Mouse (Mus musculus): ENCODE measurements around the gene Ube2d1.
A peak's percentile ranks its signal among the peaks of the same experiment; 100 is the strongest.

Ube2d1 gene

DNA sequence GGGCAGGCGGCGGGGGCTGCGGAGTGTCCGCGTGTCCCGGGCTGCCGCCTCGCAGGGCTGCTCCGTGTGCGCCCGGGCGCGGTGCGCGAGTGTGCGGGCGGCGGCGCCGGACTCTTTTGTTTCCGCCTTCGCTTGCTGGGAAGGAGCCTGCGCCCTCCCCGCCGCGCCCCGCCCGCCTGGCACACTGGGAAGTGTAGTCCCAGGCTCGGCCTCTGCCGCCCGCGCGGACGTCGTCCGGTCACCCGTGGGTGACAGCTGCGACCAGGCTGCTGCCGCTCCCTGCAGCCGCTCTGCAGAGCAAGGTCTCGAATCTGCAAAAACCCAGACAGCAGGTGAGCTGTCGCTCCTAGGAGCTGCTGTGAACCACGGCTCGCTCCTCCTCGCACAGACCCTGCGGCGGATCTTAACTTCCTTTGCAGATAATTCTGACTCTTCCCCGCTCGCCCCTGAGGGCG is at the start of gene Ube2d1:
Gene Ube2d1 (minus strand): TSS at position 137 of the 455 bp plus-strand sequence.
- DNase-seq: peak; percentile 96 to 97

DNA sequence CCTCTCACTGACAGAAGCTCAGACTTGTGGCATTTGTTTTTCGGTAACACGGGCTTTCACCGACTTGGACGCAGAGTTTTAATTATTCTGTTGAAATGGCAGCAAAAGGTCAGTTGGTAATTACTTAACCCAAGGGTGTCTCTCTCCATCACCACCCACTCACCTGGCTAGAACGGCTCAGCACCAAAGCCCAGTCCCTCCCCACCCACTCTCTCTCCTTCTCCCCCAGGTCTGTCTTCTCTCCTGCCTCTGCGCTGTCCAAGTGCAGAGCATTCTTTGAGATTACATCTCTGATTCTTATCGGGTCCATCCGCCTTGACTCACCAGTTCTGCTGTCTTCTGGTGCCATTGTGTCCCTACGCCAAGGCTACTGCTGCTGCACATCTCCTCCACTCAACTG is 47.8 kb upstream of the Ube2d1 start:
- DNase-seq: no peak

GRCm38 (mm10) chr10:71332376-71332775 is 47.3 kb upstream of the Ube2d1 start:
- DNase-seq: no peak

GRCm38 (mm10) chr10:71331908-71332307 is 46.8 kb upstream of the Ube2d1 start:
- DNase-seq: no peak

- no peak for DNase-seq
Observed at GRCm38 (mm10) chr10:71330070-71330469, 45.0 kb upstream of the Ube2d1 start.

- no peak for DNase-seq
Observed at GRCm38 (mm10) chr10:71329295-71329694, 44.2 kb upstream of the Ube2d1 start.

DNA sequence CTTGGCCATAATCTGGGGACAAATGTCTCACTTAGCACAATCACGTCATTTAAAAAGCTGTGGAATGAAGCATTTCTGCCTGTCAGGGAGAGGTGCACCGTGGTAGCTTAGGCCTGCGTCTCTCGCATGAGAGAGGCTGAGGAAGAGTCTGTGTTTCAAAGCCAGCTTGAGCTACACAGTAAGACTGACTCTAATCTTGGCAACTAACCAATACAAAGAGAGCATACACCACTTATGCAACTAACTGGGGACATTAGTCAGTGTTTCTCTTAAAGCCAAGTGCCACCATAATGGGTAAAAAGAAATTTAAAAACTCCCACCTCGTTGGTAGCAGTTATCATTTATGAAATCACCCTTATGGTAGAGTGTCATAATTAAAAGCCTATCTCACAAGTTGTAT is 43.8 kb upstream of the Ube2d1 start:
- no peak for DNase-seq

DNA sequence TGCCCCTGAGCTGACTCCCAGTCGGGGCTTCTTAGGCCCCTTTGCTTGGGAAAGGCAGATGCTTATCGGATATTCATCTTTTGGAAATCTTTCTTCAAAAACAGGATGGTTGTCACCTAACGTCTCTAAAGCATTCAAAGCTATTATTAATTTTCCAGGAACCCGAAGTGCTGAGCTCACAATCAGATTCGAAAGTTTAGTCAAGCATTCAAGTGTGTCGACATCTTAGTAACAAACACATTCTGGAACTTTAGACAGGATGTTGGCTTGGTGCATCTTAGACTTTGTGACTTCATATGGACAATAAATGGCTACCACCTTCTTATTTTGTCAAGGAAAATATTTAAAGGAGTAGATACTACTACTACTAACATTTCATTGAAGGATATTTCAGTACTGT is 43.3 kb upstream of the Ube2d1 start:
- DNase-seq: no peak

GRCm38 (mm10) chr10:71327386-71327785 is 42.3 kb upstream of the Ube2d1 start:
- no peak for DNase-seq

DNA sequence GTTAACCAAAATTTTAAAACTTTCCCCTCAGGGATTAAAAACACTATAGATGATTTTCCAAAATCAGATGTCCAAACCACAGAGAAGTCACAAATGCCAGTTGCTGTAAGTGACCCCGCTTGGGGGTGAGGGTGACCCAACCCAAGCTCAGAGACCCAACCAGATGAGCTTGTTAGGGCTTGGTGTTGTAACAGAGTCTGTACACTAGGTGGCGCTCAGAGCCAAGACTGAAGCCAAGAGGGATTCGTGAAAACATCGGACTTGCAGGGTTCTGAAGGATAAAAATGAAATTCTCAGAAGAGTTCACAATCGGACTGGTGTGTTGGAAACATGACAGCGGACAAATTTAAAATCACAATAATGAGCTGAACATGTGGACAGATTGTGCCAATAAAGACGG is 41.7 kb upstream of the Ube2d1 start:
- DNase-seq: peak; percentile 84 to 88

- DNase-seq: no peak
Observed at GRCm38 (mm10) chr10:71326123-71326522, 41.1 kb upstream of the Ube2d1 start.

DNA sequence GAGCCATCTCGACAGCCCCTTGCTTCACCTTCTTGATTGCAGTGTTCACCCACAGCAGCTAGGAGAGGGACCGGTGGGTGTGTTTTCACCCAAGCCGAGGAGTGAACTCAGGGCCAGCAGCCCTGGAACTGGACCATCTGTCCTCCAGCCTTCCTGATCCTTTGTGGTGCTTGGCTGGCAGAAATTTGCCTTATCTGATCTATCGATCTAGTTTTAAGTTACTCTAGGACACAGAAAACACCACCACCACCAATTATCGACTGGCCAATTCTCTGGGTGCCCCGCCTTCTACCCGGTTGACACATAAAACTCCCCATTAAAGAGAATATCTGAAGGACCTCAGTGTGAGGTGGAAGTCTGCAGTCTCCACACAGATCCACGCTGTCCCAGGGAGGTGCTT is 38.6 kb upstream of the Ube2d1 start:
- DNase-seq: peak; percentile 26 to 27

- peak in 1 of 2 experiments; percentile 22 for DNase-seq
Observed at GRCm38 (mm10) chr10:71316497-71316896, 31.4 kb upstream of the Ube2d1 start.

DNA sequence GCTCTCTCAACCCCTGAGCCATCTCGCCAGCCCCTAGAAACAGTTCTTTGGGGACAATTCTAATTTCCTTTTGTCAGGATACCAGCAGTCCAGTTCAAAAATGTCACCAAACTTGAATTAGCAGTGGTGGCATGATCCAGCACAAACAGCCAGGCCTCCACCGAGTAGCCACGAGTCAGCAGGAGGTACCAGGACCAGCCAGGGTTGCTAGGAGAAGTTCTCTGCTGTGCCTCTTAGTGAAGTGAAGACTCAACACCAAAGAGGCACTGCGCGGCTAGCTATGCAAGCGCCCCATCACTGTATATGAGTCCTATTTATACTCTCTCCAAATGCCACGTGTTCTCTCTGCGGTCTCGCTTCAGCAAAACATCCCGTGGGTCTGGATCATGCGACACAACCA is 31.0 kb upstream of the Ube2d1 start:
- DNase-seq: peak; percentile 46 to 55

DNA sequence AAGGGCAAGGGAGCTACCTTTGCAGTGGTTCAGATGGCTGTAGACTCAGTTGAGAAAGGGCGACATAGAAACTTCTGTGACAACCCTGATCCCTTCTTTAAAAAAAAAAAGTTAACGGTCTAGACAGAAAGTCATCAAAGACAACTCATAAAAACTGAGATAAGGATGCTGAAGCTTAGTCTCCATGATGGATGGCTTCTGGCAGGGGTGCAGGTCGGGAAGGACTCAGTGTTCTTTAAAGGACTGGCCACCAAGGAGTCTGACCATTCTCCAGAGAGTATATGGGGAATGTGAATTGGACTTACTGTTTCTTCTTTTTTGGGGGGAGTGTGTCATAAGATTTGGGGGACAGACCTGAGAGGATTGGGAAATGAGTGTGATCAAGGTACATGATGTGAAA is 29.5 kb upstream of the Ube2d1 start:
- DNase-seq: no peak

- DNase-seq: no peak
Observed at GRCm38 (mm10) chr10:71310288-71310687, 25.2 kb upstream of the Ube2d1 start.

GRCm38 (mm10) chr10:71308199-71308598 is 23.1 kb upstream of the Ube2d1 start:
- DNase-seq: no peak

GRCm38 (mm10) chr10:71306759-71307158 is 21.7 kb upstream of the Ube2d1 start:
- no peak for DNase-seq

- DNase-seq: peak; percentile 62 to 75
Observed at GRCm38 (mm10) chr10:71306190-71306589, 21.1 kb upstream of the Ube2d1 start.

- DNase-seq: peak; percentile 23 to 40
Observed at GRCm38 (mm10) chr10:71302490-71302889, 17.4 kb upstream of the Ube2d1 start.

DNA sequence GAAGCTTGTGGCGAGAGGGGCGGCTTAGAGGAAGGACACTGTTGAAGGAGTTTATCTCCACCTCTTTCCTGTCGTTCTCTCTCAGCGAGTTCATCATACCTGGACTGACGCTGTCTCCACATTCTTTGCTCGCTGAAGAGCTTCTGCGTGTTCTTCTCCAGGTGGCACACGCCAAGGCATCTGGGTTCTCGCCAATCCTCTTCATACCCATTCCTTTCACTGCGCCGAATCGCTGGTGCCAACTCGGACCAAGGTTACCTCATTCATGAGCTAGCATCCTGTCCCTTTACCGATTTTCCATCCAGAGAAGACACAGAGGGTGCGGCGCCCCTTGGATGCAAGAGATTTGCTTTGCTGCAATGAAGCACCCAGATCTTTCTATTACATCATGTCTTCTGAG is 15.1 kb upstream of the Ube2d1 start:
- DNase-seq: peak; percentile 52 to 54

DNA sequence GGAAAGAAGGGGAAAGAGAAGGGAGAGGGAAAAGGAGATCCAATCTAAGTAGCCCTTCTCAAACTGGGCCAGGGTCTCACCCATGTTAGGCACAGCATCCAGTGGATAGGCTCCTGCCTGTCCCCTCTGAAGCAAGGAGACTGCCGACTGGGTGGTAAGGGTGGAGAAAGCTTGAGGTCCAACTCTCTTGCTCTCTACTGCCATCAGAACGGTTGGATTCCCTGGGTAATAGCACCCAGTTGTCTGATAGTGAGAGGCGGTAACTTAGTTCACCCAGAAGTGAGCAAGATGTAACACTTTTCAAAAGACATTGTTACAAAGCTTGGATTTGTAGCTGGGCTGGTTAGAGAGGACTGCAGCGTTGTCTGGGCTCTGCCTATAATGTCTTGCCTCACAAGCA is 8.2 kb upstream of the Ube2d1 start:
- DNase-seq: no peak

DNA sequence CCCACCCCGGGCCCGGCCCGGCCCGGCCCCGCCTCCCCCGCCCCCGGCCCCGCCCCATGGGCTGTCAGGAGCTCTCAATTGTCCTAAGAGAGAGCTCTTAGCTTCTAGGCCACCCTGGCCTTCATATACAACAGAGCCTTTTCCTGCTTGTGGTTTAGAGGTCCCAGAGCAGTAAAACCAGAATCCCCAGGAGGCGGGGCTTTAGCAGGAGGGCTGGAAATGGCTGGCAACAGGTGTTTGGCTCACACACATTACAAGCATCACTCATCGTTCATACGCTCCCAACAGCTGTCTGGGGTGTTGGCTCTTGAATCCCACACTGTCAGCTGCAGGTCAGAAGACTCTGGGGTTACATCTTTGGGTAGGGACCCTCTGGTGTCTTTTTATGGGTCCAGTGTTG is 7.2 kb upstream of the Ube2d1 start:
- DNase-seq: no peak

- no peak for DNase-seq
Observed at GRCm38 (mm10) chr10:71291801-71292200, 6.7 kb upstream of the Ube2d1 start.

- no peak for DNase-seq
Observed at GRCm38 (mm10) chr10:71291179-71291661, 6.2 kb upstream of the Ube2d1 start.
